Mouse (Mus musculus) cerebellum, adult 2 months (tissue): ENCODE results near the gene Idi2.
"Not testable (repeated sequence)": the region's sequence is repeated elsewhere in the genome, so short reads cannot be mapped to it uniquely, and the experiment has no call there.

Experiments used
- CTCF ChIP-seq: fragments of 200-500 bp; IDR thresholded peaks from 2 replicates; pipeline ENCODE4 v1.5.1; 2011; ENCODE audit warnings: low read depth, mild to moderate bottlenecking, control low read depth, low read length, moderate library complexity, borderline replicate concordance; ENCODE audit not compliant: insufficient read depth
- POLR2A ChIP-seq: fragments of 200-500 bp; IDR thresholded peaks from 2 replicates; pipeline ENCODE4 v1.6.1; 2011; ENCODE audit warnings: low read length, control low read depth, borderline replicate concordance; ENCODE audit not compliant: insufficient read depth

GRCm38 (mm10) chr13:8943828-8944227, 8.8 kb upstream of the Idi2 start:
- TF ChIP-seq POLR2A, CTCF: not testable (repeated sequence)
